8 mouse cellular contexts compared by ENCODE assay signal in genomic region chr8:122268861-122269260, GRCm38 (mm10). TPM values are rescaled to one million over a fixed set of nuclear protein-coding genes. Genes with fewer than 3 reads are reported as not detected.
DNase-seq lines count a peak whose midpoint lies in the region; ATAC-seq lines count a peak whose summit lies in the region.

No protein-coding gene starts in this region.

- no peaks in the 10 kb centered on the region for H3K9me3 ChIP-seq in kidney, embryonic 15.5 days (replicated peaks)
- H3K9me3 ChIP-seq in embryonic facial prominence, embryonic 11.5 days (replicated peaks; ENCODE audit: control insufficient read depth, low read length) = no peaks in the 10 kb centered on the region
- H3K9me3 ChIP-seq in hindbrain, embryonic 12.5 days (replicated peaks) = no peaks in the 10 kb centered on the region
- no peaks in the 10 kb centered on the region for H3K9me3 ChIP-seq in midbrain, embryonic 13.5 days

- DNase-seq in kidney, adult 9 months = no peak
- DNase-seq in embryonic facial prominence, embryonic 11.5 days (ENCODE audit: low spot score) = no peak
- DNase-seq in adrenal gland, adult 8-10 months = no peak

- H3K4me2 ChIP-seq in kidney, embryonic 15.5 days = peak overlapping the region; percentile 72
- H3K4me2 ChIP-seq in embryonic facial prominence, embryonic 11.5 days (ENCODE audit: low read depth, low read length) = peak overlapping the region; percentile 52
- H3K4me2 ChIP-seq in hindbrain, embryonic 12.5 days (replicated peaks) = peak overlapping the region; percentile 72
- H3K4me2 ChIP-seq in midbrain, embryonic 13.5 days (replicated peaks) = peak overlapping the region; percentile 67

- WGBS in kidney, embryonic 15.5 days = 63% methylated on average over 24 of the region's 24 CpGs
- WGBS in embryonic facial prominence, embryonic 11.5 days = 55% methylated on average over 24 of the region's 24 CpGs
- WGBS in hindbrain, embryonic 12.5 days = 61% methylated on average over 24 of the region's 24 CpGs
- 66% methylated on average over 24 of the region's 24 CpGs for WGBS in midbrain, embryonic 13.5 days

- peaks cover 26% of the 10 kb centered on the region for H3K27me3 ChIP-seq in kidney, embryonic 15.5 days
- peaks cover 7% of the 10 kb centered on the region; the same call in 1 of the 2 replicates for H3K27me3 ChIP-seq in embryonic facial prominence, embryonic 11.5 days (ENCODE audit: control insufficient read depth, insufficient read depth, low read length)
- H3K27me3 ChIP-seq in hindbrain, embryonic 12.5 days = peaks cover 40% of the 10 kb centered on the region
- H3K27me3 ChIP-seq in midbrain, embryonic 13.5 days = peaks cover 29% of the 10 kb centered on the region

- no peak overlapping the region for H3K27ac ChIP-seq in kidney, embryonic 15.5 days
- H3K27ac ChIP-seq in embryonic facial prominence, embryonic 11.5 days (replicated peaks; ENCODE audit: low read depth, low read length) = no peak overlapping the region
- no peak overlapping the region for H3K27ac ChIP-seq in hindbrain, embryonic 12.5 days
- H3K27ac ChIP-seq in midbrain, embryonic 13.5 days = no peak overlapping the region

- 0 out of 2 replicates have a peak overlapping the region, but pooled peaks have one; percentile 27 for H3K9ac ChIP-seq in kidney, embryonic 15.5 days
- H3K9ac ChIP-seq in embryonic facial prominence, embryonic 11.5 days (replicated peaks; ENCODE audit: low read length) = peak overlapping the region; percentile 54
- peak overlapping the region; percentile 49 for H3K9ac ChIP-seq in hindbrain, embryonic 12.5 days
- H3K9ac ChIP-seq in midbrain, embryonic 13.5 days (replicated peaks) = peak overlapping the region; percentile 56

- H3K4me3 ChIP-seq in kidney, embryonic 15.5 days (replicated peaks) = peak overlapping the region; percentile 43
- H3K4me3 ChIP-seq in embryonic facial prominence, embryonic 11.5 days (ENCODE audit: low read depth, low read length) = peak overlapping the region; percentile 21
- H3K4me3 ChIP-seq in hindbrain, embryonic 12.5 days = peak overlapping the region; percentile 36
- H3K4me3 ChIP-seq in midbrain, embryonic 13.5 days (replicated peaks) = peak overlapping the region; percentile 43

- H3K36me3 ChIP-seq in kidney, embryonic 15.5 days = no peaks in the 10 kb centered on the region
- H3K36me3 ChIP-seq in embryonic facial prominence, embryonic 11.5 days (replicated peaks; ENCODE audit: control insufficient read depth, insufficient read depth, low read depth, low read length) = no peaks in the 10 kb centered on the region
- no peaks in the 10 kb centered on the region; the same call in 1 of the 2 replicates for H3K36me3 ChIP-seq in hindbrain, embryonic 12.5 days
- H3K36me3 ChIP-seq in midbrain, embryonic 13.5 days = no peaks in the 10 kb centered on the region

- ATAC-seq in kidney, embryonic 15.5 days (replicated peaks; ENCODE audit: low FRiP score) = no peak
- ATAC-seq in embryonic facial prominence, embryonic 11.5 days (replicated peaks; ENCODE audit: insufficient number of reproducible peaks, low FRiP score, low TSS enrichment, low read depth) = no peak
- no peak for ATAC-seq in hindbrain, embryonic 12.5 days (ENCODE audit: low FRiP score)
- ATAC-seq in midbrain, embryonic 13.5 days = no peak
- no peak for ATAC-seq in monocyte, adult 5-6 weeks (replicated peaks; ENCODE audit: insufficient number of reproducible peaks, low FRiP score, low TSS enrichment, poor library complexity, severe bottlenecking)
- ATAC-seq in CD4-positive, CD25-positive, alpha-beta regulatory T cell, adult 4 months = no peak

- H3K4me1 ChIP-seq in kidney, embryonic 15.5 days = peaks cover 17% of the 10 kb centered on the region
- H3K4me1 ChIP-seq in embryonic facial prominence, embryonic 11.5 days (ENCODE audit: control insufficient read depth, insufficient read depth, low read length) = no peaks in the 10 kb centered on the region
- peaks cover 16% of the 10 kb centered on the region for H3K4me1 ChIP-seq in hindbrain, embryonic 12.5 days
- H3K4me1 ChIP-seq in midbrain, embryonic 13.5 days (replicated peaks) = peaks cover 26% of the 10 kb centered on the region

RNA-seq across cellular contexts. Expression of gene Zfpm1, which starts 13.1 kb away (rescaled TPM):
- polyA plus RNA-seq in kidney, embryonic 15.5 days (2015; fragmentation: Nextera tagmentation; extraction: Ambion mirVana) = 2.2 and 2.4 TPM in 2 replicates
- 1.5 and 1.8 TPM in 2 replicates for polyA plus RNA-seq in embryonic facial prominence, embryonic 11.5 days (2014; fragmentation: Nextera tagmentation; extraction: Ambion mirVana)
- polyA plus RNA-seq in hindbrain, embryonic 12.5 days (2016; fragmentation: Nextera tagmentation; extraction: Ambion mirVana) = 2.5 and 3.3 TPM in 2 replicates
- 1.5 and 2.1 TPM in 2 replicates for polyA plus RNA-seq in midbrain, embryonic 13.5 days (2015; fragmentation: Nextera tagmentation; extraction: Ambion mirVana)
- total RNA-seq in adrenal gland, adult 8-10 months (2022) = 10 to 100 TPM; 17.3 to 35.3 (median 28.0) TPM
- total RNA-seq in monocyte, adult 5-6 weeks (2017) = 7.9 to 23.3 TPM (median 10.3 TPM) in 3 replicates
- under 1 TPM; 0.46 to 0.82 TPM for polyA plus RNA-seq in CD4-positive, CD25-positive, alpha-beta regulatory T cell, adult 4 months (2017; shearing (Covaris generic))
